Mouse (Mus musculus) embryonic facial prominence, embryonic 11.5 days (tissue): ENCODE measurements at regions not wholly inside any gene's neighbourhood (a gene's known extent, or its start where the extent isn't known, plus 50 kb on each side); places are given as distances from the start of the nearest gene placed in this dataset.

Experiments
- ATAC-seq: fragments of 200-750 bp; cut with Nextera tagmentation; replicated peaks from 2 replicates; pipeline ENCODE4 v1.8.0; 2017; ENCODE audit warnings: low read depth; ENCODE audit not compliant: insufficient number of reproducible peaks, low FRiP score, low TSS enrichment
- DNase-seq: peaks from one replicate; pipeline ENCODE4 v3.0.0-alpha.2; 2015; ENCODE audit warnings: low spot score
- H3K27ac ChIP-seq: fragments of 300-500 bp; sonication (generic); replicated peaks from 2 replicates; pipeline ENCODE4 v1.5.1; 2014; ENCODE audit warnings: mild to moderate bottlenecking, low read depth, low read length, control low read depth
- H3K27me3 ChIP-seq: fragments of 300-500 bp; sonication (generic); 2 replicates; pipeline ENCODE4 v1.6.1; 2014; ENCODE audit warnings: mild to moderate bottlenecking, low read length, moderate library complexity, mixed read lengths; ENCODE audit not compliant: control insufficient read depth, insufficient read depth
- H3K36me3 ChIP-seq: fragments of 300-500 bp; sonication (generic); replicated peaks from 2 replicates; pipeline ENCODE4 v1.6.1; 2014; ENCODE audit warnings: low read depth, mild to moderate bottlenecking, low read length, moderate library complexity, mixed read lengths; ENCODE audit not compliant: control insufficient read depth, insufficient read depth
- H3K4me1 ChIP-seq: fragments of 300-500 bp; sonication (generic); 2 replicates; pipeline ENCODE4 v1.6.1; 2014; ENCODE audit warnings: low read length, mixed read lengths; ENCODE audit not compliant: control insufficient read depth, insufficient read depth
- H3K4me2 ChIP-seq: fragments of 300-500 bp; sonication (generic); 2 replicates; pipeline ENCODE4 v1.6.1; 2014; ENCODE audit warnings: low read depth, mild to moderate bottlenecking, control low read depth, low read length, moderate library complexity
- H3K4me3 ChIP-seq: fragments of 300-500 bp; sonication (generic); 2 replicates; pipeline ENCODE4 v1.5.1; 2014; ENCODE audit warnings: low read depth, low read length, control low read depth
- H3K9ac ChIP-seq: fragments of 300-500 bp; sonication (generic); replicated peaks from 2 replicates; pipeline ENCODE4 v1.6.1; 2014; ENCODE audit warnings: mild to moderate bottlenecking, control low read depth, low read length
- H3K9me3 ChIP-seq: fragments of 300-500 bp; sonication (generic); replicated peaks from 2 replicates; pipeline ENCODE4 v1.6.1; 2016; ENCODE audit warnings: mild to moderate bottlenecking, low read length, inconsistent platforms, mixed read lengths; ENCODE audit not compliant: control insufficient read depth
- WGBS: fragments of 180-500 bp; shearing (Covaris S2); extraction: QIAGEN DNeasy Blood & Tissue Kit; methylation state at CpG from one replicate; pipeline ENCODE4 v1.1.7; 2014; 5-methylcytosine and 5-hydroxymethylcytosine counted together

DNA sequence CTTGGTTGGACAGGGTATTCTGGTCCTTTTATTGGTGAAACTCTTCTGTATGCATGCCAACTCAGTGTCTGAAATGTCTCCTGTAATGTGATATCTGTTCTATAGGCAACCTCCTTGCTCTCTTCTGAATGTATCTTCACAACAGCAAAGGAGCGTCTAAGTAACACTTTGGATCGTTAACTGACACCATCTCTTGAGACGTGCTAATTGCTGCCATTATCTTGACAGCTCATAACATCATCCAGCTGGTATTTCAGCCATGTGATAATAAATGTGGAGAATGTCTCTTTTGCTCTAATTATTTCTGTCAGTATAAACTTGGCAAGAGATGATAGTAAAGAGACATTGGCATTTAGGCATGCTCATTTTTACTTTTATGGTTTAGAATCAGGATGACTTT lies 68.8 kb upstream of the Col8a1 start:
- ATAC-seq (no peak), DNase-seq (no peak)
- Histone ChIP-seq H3K9ac (no peak overlapping the region), H3K36me3 (no peaks in the 10 kb centered on the region), H3K4me2 (no peak overlapping the region), H3K9me3 (no peaks in the 10 kb centered on the region), H3K4me3 (no peak overlapping the region), H3K4me1 (no peaks in the 10 kb centered on the region), H3K27me3 (no peaks in the 10 kb centered on the region), H3K27ac (no peak overlapping the region)
- 46% methylated on average over 3 of the region's 3 CpGs for WGBS

DNA sequence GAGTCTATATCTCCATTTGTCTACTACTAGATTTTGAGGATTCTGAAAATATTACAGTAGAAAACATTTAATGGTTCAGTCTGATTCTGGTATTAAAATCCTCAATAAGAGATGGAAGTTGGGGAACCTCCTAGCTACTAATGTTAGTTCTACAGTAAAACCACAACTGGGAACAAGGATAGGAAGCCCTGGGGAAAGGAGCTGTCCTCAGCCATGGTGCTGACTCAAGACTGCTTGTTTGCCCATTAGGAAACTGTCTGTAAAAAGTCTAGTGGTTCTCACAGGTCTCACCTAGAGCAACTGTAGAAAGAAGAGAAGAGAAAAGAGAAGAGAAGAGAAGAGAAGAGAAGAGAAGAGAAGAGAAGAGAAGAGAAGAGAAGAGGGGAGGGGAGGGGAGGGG lies 90.9 kb upstream of the Col8a1 start:
- peak; percentile 72 for DNase-seq
- H3K27me3 ChIP-seq: no peaks in the 10 kb centered on the region
- no peak for ATAC-seq
- no peaks in the 10 kb centered on the region for H3K9me3 ChIP-seq
- H3K36me3 ChIP-seq: no peaks in the 10 kb centered on the region
- H3K4me3 ChIP-seq: no peak overlapping the region
- H3K9ac ChIP-seq: no peak overlapping the region
- H3K27ac ChIP-seq: no peak overlapping the region
- H3K4me1 ChIP-seq: no peaks in the 10 kb centered on the region
- no peak overlapping the region for H3K4me2 ChIP-seq

DNA sequence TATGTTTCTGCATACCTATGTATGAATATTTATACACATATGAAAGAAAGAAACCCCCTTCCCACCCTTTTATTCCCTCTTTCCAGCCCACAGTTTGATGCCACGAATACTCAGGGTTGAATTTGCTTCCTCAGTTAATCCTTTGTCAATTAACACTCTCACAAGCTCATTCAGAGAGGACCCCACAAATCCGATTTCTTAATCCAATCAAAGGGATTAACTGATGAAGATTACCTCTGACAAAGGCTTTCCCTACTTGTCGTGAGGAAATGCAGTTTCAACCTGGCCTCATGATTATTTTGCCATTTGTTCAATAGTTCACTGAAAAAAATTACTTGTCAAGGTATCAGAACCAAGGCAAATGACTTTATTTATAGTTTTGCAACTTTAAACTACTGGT lies 91.8 kb upstream of the Col8a1 start:
- no peak overlapping the region for H3K27ac ChIP-seq
- no peaks in the 10 kb centered on the region for H3K9me3 ChIP-seq
- no peaks in the 10 kb centered on the region for H3K27me3 ChIP-seq
- 28% methylated on average over 3 of the region's 3 CpGs for WGBS
- ATAC-seq (no peak), DNase-seq (no peak)
- no peak overlapping the region for H3K9ac ChIP-seq
- no peak overlapping the region for H3K4me2 ChIP-seq
- H3K36me3 ChIP-seq: no peaks in the 10 kb centered on the region
- no peak overlapping the region for H3K4me3 ChIP-seq
- H3K4me1 ChIP-seq: no peaks in the 10 kb centered on the region

DNA sequence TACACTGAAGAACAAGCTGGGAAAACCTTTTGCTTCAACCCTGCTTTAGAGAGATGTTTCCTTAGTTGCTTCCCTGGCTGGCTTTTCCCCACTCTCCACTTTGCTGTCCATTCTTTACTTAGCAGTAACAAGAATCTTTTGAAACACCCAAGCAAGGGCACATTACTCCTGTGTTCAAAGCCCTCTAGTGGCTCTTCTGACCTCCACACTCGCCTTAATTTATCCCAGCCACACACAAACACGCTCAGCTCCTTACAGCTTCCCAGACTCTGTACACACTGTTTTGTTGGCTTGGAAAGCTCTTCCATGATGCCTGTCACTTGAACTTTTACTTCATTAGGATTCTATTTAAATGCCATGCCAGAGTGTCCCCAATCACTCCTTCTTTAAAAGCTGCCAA lies 97.3 kb upstream of the Col8a1 start:
- WGBS: 36% methylated on average over 2 of the region's 2 CpGs
- Histone ChIP-seq H3K4me2 (no peak overlapping the region), H3K4me1 (no peaks in the 10 kb centered on the region), H3K27me3 (no peaks in the 10 kb centered on the region), H3K27ac (no peak overlapping the region), H3K4me3 (no peak overlapping the region), H3K36me3 (no peaks in the 10 kb centered on the region), H3K9me3 (no peaks in the 10 kb centered on the region), H3K9ac (no peak overlapping the region)
- DNase-seq (no peak), ATAC-seq (no peak)

DNA sequence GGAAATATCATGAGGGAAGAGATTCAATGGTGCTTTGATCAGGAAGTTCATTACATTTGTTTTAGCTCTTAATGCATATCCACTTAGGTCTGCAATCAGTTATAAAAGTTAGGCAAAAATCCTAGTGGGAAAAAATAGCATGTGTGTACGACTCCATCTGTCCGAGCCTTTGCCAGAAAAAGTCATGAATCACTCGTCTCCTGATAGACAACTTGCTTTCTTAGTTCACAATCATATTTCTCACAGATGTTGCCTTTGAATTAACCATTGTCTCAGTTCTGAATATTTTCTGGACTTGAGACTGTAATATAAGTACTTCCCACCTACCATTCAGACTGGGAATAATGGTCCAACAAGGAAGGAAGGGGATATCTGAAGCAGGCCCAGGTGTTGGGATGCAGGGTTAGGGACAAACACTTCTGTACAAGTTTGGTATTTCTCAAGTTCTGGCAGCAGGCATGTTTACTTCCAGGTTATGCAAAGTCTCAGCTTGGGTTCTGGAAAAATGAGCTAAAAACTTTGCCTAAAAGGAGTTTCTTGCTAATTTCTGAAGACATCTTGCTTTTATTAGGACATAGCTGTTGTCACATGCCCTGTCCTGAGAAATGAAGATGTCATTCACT lies 98.4 kb upstream of the Col8a1 start:
- no peaks in the 10 kb centered on the region for H3K4me1 ChIP-seq
- H3K9ac ChIP-seq: no peak overlapping the region
- no peaks in the 10 kb centered on the region for H3K9me3 ChIP-seq
- no peak for ATAC-seq
- H3K27ac ChIP-seq: no peak overlapping the region
- no peak overlapping the region for H3K4me2 ChIP-seq
- WGBS: 82% methylated on average over 3 of the region's 3 CpGs
- H3K36me3 ChIP-seq: no peaks in the 10 kb centered on the region
- H3K27me3 ChIP-seq: no peaks in the 10 kb centered on the region
- no peak for DNase-seq
- no peak overlapping the region for H3K4me3 ChIP-seq

DNA sequence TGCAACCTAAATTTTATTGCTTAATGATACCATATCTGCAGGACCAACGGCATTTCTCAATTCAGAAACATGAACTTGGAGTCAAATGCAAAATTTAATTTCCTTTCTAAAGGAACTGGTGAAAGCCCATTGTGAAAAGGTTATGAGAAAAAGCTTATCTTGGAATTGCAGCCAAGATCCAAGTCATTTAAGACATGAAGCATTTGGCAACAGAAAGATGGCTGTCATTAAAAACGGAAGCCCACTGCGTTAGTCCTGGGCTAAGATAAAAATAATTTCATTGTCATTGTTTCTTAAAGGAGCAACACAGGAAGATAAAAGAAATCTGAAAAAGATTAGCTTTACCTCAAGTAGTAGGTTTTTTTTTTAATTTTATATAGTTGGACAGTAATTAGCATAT lies 99.2 kb upstream of the Col8a1 start:
- H3K9ac ChIP-seq: no peak overlapping the region
- no peaks in the 10 kb centered on the region for H3K27me3 ChIP-seq
- no peak overlapping the region for H3K27ac ChIP-seq
- H3K4me2 ChIP-seq: no peak overlapping the region
- H3K36me3 ChIP-seq: no peaks in the 10 kb centered on the region
- no peak for ATAC-seq
- DNase-seq: no peak
- H3K4me1 ChIP-seq: no peaks in the 10 kb centered on the region
- no peaks in the 10 kb centered on the region for H3K9me3 ChIP-seq
- H3K4me3 ChIP-seq: no peak overlapping the region
- WGBS: 86% methylated on average over 3 of the region's 3 CpGs

DNA sequence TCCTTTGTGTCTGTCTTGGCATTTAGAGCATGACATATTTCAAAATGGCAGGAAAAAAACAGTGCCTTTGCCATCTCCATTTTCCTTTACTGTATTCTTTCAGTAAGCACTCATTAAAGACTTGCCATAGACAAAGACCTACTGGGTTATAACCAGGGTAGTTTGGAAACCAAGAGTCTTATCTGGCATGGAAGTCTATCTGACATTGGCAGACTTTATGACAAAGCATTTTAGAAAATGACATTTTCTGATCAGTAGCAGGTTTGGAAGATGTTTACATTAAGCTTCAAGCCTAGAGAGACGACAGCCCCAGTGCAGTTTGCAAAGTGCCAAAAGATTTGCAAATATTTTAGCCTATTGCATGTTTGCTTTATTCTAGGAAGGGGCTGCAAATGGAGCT lies 102.5 kb upstream of the Col8a1 start:
- WGBS: 39% methylated on average over 1 of the region's 1 CpGs
- DNase-seq: no peak
- Histone ChIP-seq H3K9me3 (no peaks in the 10 kb centered on the region), H3K4me2 (no peak overlapping the region), H3K9ac (no peak overlapping the region), H3K27me3 (no peaks in the 10 kb centered on the region), H3K4me3 (no peak overlapping the region), H3K4me1 (no peaks in the 10 kb centered on the region), H3K36me3 (no peaks in the 10 kb centered on the region), H3K27ac (no peak overlapping the region)
- no peak for ATAC-seq

DNA sequence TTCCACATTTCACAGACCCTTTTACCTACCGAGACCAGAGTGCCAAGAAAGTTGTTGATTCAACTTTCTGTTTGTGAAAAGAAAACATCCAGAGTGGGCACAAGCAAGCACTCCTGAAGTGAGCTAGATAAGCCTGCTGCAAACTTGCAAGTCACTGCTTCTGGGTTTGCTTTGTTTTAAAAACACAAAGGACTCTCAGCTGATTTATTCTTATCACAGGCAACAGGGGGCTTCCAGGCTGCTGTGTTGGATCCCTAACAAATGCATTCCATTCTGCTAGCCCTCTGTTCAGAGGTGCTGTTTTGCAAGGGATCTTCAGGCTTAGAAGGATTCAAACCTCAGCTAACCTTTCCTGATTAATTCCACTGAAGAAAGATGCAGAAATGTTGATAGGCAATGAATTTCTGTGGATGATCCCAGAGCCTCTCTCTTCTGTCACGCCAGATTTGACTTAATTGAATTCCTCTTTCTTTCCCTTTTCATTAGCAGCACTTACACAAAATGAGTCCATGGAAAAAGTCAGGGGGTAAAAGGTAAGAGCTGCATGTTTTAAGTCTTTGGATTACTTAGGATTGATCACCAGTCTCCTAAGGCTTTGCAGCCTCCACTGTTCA lies 103.7 kb upstream of the Col8a1 start:
- peak; percentile 12 for DNase-seq
- ATAC-seq: no peak
- 5% methylated on average over 2 of the region's 2 CpGs for WGBS
- no peak overlapping the region for H3K4me3 ChIP-seq
- peak overlapping the region; percentile 6; the same call in 1 of the 2 replicates for H3K9ac ChIP-seq
- no peaks in the 10 kb centered on the region for H3K27me3 ChIP-seq
- no peak overlapping the region for H3K4me2 ChIP-seq
- H3K36me3 ChIP-seq: no peaks in the 10 kb centered on the region
- no peak overlapping the region for H3K27ac ChIP-seq
- H3K9me3 ChIP-seq: no peaks in the 10 kb centered on the region
- no peaks in the 10 kb centered on the region for H3K4me1 ChIP-seq
